Mouse (Mus musculus): ENCODE data around the gene Aup1. TPM values are rescaled to one million over a fixed set of nuclear protein-coding genes. Genes with fewer than 3 reads are reported as not detected.

Gene Aup1
- polyA plus RNA-seq, 1 experiment from 2014 or later: 135 TPM

DNA sequence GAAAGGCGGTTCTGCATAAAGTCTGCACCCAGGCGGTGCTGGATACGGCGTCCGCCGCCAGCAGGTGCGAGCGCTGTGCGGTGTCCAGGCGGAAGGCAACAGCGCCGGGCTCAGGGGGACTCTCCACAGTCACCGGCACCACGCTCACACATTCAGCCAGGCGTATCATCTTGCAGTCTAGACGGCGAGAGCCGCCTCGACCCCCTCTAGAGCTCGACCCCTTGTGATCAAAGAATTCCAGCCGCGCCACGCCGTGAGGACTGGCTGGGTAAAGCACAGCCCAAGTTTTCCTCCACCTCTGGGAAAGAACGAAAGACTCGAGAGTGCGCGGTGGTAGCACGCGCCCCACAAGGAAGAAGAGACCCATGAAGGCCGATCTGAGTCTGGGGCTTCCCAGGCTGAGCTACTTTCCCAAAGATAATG lies 21.5 kb upstream of the Aup1 start:
- Histone ChIP-seq H3K9me3 (ENCODE audit: control insufficient read depth, low read length) (no peaks in the 10 kb centered on the region), H3K4me3 (ENCODE audit: low read depth, low read length) (peak overlapping the region; percentile 65), H3K4me1 (replicated peaks; ENCODE audit: control insufficient read depth, insufficient read depth) (no peaks in the 10 kb centered on the region), H3K4me2 (replicated peaks; ENCODE audit: low read depth) (peak overlapping the region; percentile 80), H3K27ac (replicated peaks) (peak overlapping the region; percentile 82), H3K9ac (ENCODE audit: low read length) (peak overlapping the region; percentile 68), H3K36me3 (ENCODE audit: control insufficient read depth, insufficient read depth, low read length) (no peaks in the 10 kb centered on the region), H3K27me3 (ENCODE audit: control insufficient read depth, insufficient read depth, low read length) (no peaks in the 10 kb centered on the region)
- TF ChIP-seq CTCF (IDR thresholded peaks at IDR 0.05; ENCODE audit: low read depth) (peak; percentile 49; the same call in 1 of the 2 replicates), EP300 (optimal IDR thresholded peaks at IDR 0.05) (no peak)
- under 1% methylated on average over 31 of the region's 31 CpGs for WGBS
- peak; percentile 51 for ATAC-seq (ENCODE audit: low FRiP score, low TSS enrichment)
- peak; percentile 68 for DNase-seq (ENCODE audit: low spot score)

DNA sequence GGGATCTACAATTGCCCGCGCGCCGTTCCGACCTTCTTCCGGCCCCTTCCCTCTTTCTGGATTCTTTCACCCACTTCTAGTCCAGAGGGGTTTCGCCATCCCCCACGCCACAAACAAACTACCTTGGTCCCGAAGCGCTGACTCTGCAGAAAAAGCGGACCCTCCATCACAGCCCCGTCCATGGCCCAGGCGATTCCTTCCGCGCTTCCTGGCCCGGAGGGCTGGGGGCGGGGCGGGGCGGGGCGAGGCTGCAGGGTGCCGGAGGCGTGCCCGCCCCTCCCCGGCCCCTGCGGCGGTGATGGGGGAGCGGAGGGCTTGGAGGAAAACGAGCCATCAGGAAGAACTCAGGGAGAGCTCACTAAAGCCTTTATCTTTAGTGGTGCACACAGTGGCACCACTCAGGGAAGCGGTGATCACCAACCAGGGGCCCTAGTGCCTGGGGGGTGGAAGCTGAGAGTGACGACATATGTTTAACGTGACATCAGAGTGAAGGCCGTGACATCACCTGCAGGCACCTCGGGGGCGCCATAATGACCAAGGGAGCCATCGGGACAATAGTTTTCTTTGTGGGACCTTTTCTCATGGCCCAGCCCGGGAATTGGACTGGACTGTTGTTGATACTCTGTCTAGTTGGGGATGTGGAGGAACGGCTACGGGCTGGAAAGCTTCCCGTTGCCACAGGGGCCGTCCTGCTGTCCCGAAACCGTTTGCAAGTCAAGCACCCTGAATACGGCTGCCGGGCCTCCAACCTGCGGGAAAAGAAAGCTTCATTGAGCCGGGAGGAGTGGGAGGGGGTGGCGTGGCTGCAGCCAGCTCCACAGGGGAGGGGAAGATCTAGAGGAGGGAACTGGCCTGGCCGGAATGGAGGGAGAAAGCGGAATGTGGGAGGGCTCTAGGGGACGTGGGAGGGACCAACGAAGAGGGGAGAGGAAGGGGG lies 20.8 kb upstream of the Aup1 start, which contains the start of the genes Dok1 and Loxl3:
Gene Dok1 (minus strand): TSS at position 223 of the 937 bp plus-strand sequence.
Gene Loxl3 (plus strand): TSS at position 925 of the 937 bp plus-strand sequence.
- Histone ChIP-seq H3K4me1 (replicated peaks; ENCODE audit: control insufficient read depth, insufficient read depth) (no peaks in the 10 kb centered on the region), H3K9me3 (ENCODE audit: control insufficient read depth, low read length) (no peaks in the 10 kb centered on the region), H3K36me3 (ENCODE audit: control insufficient read depth, insufficient read depth, low read length) (no peaks in the 10 kb centered on the region), H3K9ac (ENCODE audit: low read length) (peak within 1 kb of the TSS; percentile 68), H3K4me3 (ENCODE audit: low read depth, low read length) (peak within 1 kb of the TSS; percentile 65), H3K27me3 (ENCODE audit: control insufficient read depth, insufficient read depth, low read length) (no peaks in the 10 kb centered on the region), H3K27ac (replicated peaks) (peak within 1 kb of the TSS; percentile 82), H3K4me2 (replicated peaks; ENCODE audit: low read depth) (peak within 1 kb of the TSS; percentile 80)
- WGBS: under 1% methylated on average over 49 of the region's 51 CpGs
- no peak for TF ChIP-seq EP300 (optimal IDR thresholded peaks at IDR 0.05)
- no peak for TF ChIP-seq CTCF (IDR thresholded peaks at IDR 0.05; ENCODE audit: low read depth)
- ATAC-seq (ENCODE audit: low FRiP score, low TSS enrichment) (peak; percentile 78), DNase-seq (ENCODE audit: low spot score) (peak; percentile 81)

DNA sequence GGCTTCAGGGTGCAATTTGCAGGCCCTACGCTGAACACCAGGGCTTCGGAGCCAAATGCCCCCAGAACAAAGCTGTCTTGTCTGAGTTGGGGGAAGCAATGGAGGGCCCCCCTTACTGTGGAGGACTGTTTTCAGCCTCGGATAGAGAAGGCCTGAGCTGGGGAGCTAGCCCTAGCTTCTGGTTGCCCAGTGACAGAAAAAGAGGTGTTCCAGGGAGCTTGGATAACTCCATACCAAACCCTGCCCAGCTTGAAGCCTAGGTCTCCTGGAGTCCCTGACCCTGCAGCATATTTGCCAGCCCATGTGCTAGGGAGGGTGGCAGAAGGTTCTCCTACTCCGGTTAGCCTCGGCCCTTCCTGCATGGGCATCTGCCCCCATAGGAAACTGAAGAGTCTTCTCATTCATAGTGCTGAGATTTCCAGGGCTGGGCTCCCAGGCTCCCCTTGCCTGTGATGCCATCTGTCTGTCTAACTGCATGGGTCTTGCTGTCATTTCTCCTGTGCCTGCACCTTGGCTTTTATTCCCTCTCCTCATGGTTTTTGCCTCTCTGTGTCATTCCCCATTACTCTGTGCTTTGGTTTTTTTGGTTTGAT lies 19.8 kb upstream of the Aup1 start:
- Histone ChIP-seq H3K36me3 (ENCODE audit: control insufficient read depth, insufficient read depth, low read length) (no peaks in the 10 kb centered on the region), H3K4me1 (replicated peaks; ENCODE audit: control insufficient read depth, insufficient read depth) (no peaks in the 10 kb centered on the region), H3K4me3 (ENCODE audit: low read depth, low read length) (peak overlapping the region; percentile 65), H3K4me2 (replicated peaks; ENCODE audit: low read depth) (peak overlapping the region; percentile 80), H3K27ac (replicated peaks) (peak overlapping the region; percentile 82), H3K27me3 (ENCODE audit: control insufficient read depth, insufficient read depth, low read length) (no peaks in the 10 kb centered on the region), H3K9me3 (ENCODE audit: control insufficient read depth, low read length) (no peaks in the 10 kb centered on the region), H3K9ac (ENCODE audit: low read length) (peak overlapping the region; percentile 68)
- WGBS: 36% methylated on average over 5 of the region's 5 CpGs
- no peak for TF ChIP-seq CTCF (IDR thresholded peaks at IDR 0.05; ENCODE audit: low read depth)
- no peak for TF ChIP-seq EP300 (optimal IDR thresholded peaks at IDR 0.05)
- no peak for DNase-seq (ENCODE audit: low spot score)
- no peak for ATAC-seq (ENCODE audit: low FRiP score, low TSS enrichment)

DNA sequence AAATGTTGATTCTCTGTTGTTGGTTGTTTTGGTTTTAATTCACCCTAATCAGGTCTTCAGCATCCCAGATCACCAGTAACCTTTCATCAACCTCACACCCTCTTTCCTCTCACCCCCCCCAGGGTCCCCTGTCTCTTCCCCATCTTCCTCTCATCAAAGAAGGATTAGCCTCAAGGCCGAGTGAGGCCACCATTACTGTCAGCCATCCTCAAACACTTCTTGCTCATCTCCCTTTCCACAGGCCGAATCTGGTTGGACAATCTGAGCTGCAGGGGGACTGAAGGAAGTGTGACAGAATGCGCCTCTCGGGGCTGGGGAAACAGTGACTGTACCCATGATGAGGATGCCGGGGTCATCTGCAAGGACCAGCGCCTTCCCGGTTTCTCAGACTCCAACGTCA lies 17.1 kb upstream of the Aup1 start:
- H3K27ac ChIP-seq (replicated peaks): no peak overlapping the region
- H3K4me2 ChIP-seq (replicated peaks; ENCODE audit: low read depth): no peak overlapping the region
- TF ChIP-seq CTCF (IDR thresholded peaks at IDR 0.05; ENCODE audit: low read depth) (no peak), EP300 (optimal IDR thresholded peaks at IDR 0.05) (no peak)
- H3K9me3 ChIP-seq (ENCODE audit: control insufficient read depth, low read length): no peaks in the 10 kb centered on the region
- DNase-seq (ENCODE audit: low spot score) (no peak), ATAC-seq (ENCODE audit: low FRiP score, low TSS enrichment) (no peak)
- no peaks in the 10 kb centered on the region for H3K27me3 ChIP-seq (ENCODE audit: control insufficient read depth, insufficient read depth, low read length)
- no peaks in the 10 kb centered on the region for H3K4me1 ChIP-seq (replicated peaks; ENCODE audit: control insufficient read depth, insufficient read depth)
- H3K9ac ChIP-seq (ENCODE audit: low read length): no peak overlapping the region
- H3K4me3 ChIP-seq (ENCODE audit: low read depth, low read length): no peak overlapping the region
- H3K36me3 ChIP-seq (ENCODE audit: control insufficient read depth, insufficient read depth, low read length): no peaks in the 10 kb centered on the region
- 71% methylated on average over 8 of the region's 8 CpGs for WGBS

DNA sequence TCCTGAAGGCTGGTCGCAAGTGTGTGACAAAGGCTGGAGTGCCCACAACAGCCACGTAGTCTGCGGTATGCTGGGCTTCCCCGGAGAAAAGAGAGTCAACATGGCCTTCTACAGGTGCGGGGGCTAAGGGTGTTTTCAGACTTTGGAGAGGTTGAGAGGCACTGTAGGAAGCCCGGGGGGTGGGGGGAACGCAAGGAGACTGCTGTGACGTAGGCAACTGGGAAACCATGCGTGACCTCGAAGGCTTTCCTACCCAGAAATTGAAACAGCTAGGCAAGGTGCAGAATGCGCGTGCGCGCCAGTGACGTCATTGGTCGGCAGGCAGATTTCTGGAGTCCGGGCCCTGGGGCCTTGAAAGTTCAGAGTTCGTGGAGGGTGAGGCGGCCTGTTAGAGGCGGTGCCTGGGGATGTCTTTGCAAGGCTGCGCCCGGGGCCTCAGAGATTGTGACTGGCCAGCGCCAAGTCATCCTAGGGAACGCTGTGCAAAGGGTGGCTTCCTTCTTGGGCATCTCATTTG lies 15.8 kb upstream of the Aup1 start:
- Histone ChIP-seq H3K27ac (replicated peaks) (no peak overlapping the region), H3K36me3 (ENCODE audit: control insufficient read depth, insufficient read depth, low read length) (no peaks in the 10 kb centered on the region), H3K4me2 (replicated peaks; ENCODE audit: low read depth) (peak overlapping the region; percentile 42), H3K9ac (ENCODE audit: low read length) (no peak overlapping the region), H3K27me3 (ENCODE audit: control insufficient read depth, insufficient read depth, low read length) (no peaks in the 10 kb centered on the region), H3K9me3 (ENCODE audit: control insufficient read depth, low read length) (no peaks in the 10 kb centered on the region), H3K4me3 (ENCODE audit: low read depth, low read length) (peak overlapping the region; percentile 12; the same call in 1 of the 2 replicates), H3K4me1 (replicated peaks; ENCODE audit: control insufficient read depth, insufficient read depth) (no peaks in the 10 kb centered on the region)
- DNase-seq (ENCODE audit: low spot score) (peak; percentile 90), ATAC-seq (ENCODE audit: low FRiP score, low TSS enrichment) (peak; percentile 78)
- 17% methylated on average over 24 of the region's 24 CpGs for WGBS
- TF ChIP-seq CTCF (IDR thresholded peaks at IDR 0.05; ENCODE audit: low read depth) (no peak), EP300 (optimal IDR thresholded peaks at IDR 0.05) (no peak)

Data from stomach, postnatal 0 days (tissue).